Mouse (Mus musculus) intestine, embryonic 15.5 days (tissue): Measurements from ENCODE around the gene Pira2. TPM values are rescaled to one million over a fixed set of nuclear protein-coding genes. Genes with fewer than 3 reads are reported as not detected.
"Not testable (repeated sequence)": the region's sequence is repeated elsewhere in the genome, so short reads cannot be mapped to it uniquely, and the experiment has no call there.

ENCODE experiments used
- ATAC-seq: fragments of 200-750 bp; cut with Nextera tagmentation; 2 replicates; pipeline ENCODE4 v1.8.0; 2017; ENCODE audit warnings: moderate TSS enrichment, moderate library complexity
- H3K27ac ChIP-seq: fragments of 300-500 bp; sonication (generic); 2 replicates; pipeline ENCODE4 v1.5.1; 2015; ENCODE audit warnings: mild to moderate bottlenecking, inconsistent platforms
- H3K27me3 ChIP-seq: fragments of 300-500 bp; sonication (generic); replicated peaks from 2 replicates; pipeline ENCODE4 v1.6.1; 2015; ENCODE audit warnings: inconsistent platforms
- H3K36me3 ChIP-seq: fragments of 300-500 bp; sonication (generic); 2 replicates; pipeline ENCODE4 v1.6.1; 2015; ENCODE audit warnings: inconsistent platforms
- H3K4me1 ChIP-seq: fragments of 300-500 bp; sonication (generic); replicated peaks from 2 replicates; pipeline ENCODE4 v1.6.1; 2015; ENCODE audit warnings: inconsistent platforms
- H3K4me2 ChIP-seq: fragments of 300-500 bp; sonication (generic); replicated peaks from 2 replicates; pipeline ENCODE4 v1.6.1; 2015; ENCODE audit warnings: mild to moderate bottlenecking, inconsistent platforms
- H3K4me3 ChIP-seq: fragments of 300-500 bp; sonication (generic); replicated peaks from 2 replicates; pipeline ENCODE4 v1.5.1; 2015; ENCODE audit warnings: inconsistent platforms
- H3K9ac ChIP-seq: fragments of 300-500 bp; sonication (generic); 2 replicates; pipeline ENCODE4 v1.6.1; 2015; ENCODE audit warnings: inconsistent platforms
- H3K9me3 ChIP-seq: fragments of 300-500 bp; sonication (generic); 2 replicates; pipeline ENCODE4 v1.6.1; 2016; ENCODE audit warnings: inconsistent platforms
- WGBS: fragments of 180-500 bp; shearing (Covaris S2); methylation state at CpG from one replicate; pipeline ENCODE4 v1.1.7; 2015; 5-methylcytosine and 5-hydroxymethylcytosine counted together
- polyA plus RNA-seq: library from polyadenylated mRNA; unstranded; fragments of >200 nt; fragmentation: Nextera tagmentation; extraction: Ambion mirVana; gene quantifications from 2 replicates; pipeline ENCODE4 v1.2.1, GENCODE M21; 2015

The Pira2 gene
- 0.44 TPM in 1 of 2 replicates, not detected in the other for polyA plus RNA-seq

DNA sequence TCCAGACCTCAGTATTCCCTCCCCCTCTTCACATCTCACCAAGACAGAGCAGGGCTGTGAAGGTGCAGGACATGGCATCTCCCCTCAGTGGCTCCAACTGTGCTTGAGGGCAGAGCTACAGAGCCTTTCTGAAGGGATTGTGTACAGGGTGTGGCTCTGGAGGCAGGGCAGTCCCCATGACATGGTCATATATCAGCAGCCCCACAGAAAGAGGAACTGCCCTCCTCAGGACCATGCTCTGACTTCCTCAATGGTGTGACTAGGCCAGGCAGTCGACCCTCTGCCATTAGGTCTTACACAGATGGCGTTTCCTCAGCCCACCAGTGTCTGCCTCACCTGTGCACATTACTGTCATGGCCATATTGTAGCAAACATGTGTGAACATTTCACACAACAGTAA is at the start of gene Pira2:
TSS of gene Pira2 (minus strand) at position 101 of the 400 bp plus-strand sequence.
- not testable (repeated sequence) for ATAC-seq, H3K9ac ChIP-seq, H3K4me1 ChIP-seq, H3K4me3 ChIP-seq, H3K9me3 ChIP-seq, H3K27me3 ChIP-seq, H3K27ac ChIP-seq, H3K36me3 ChIP-seq, H3K4me2 ChIP-seq
- WGBS = no CpG with 5 or more reads among the region's 2 CpGs

DNA sequence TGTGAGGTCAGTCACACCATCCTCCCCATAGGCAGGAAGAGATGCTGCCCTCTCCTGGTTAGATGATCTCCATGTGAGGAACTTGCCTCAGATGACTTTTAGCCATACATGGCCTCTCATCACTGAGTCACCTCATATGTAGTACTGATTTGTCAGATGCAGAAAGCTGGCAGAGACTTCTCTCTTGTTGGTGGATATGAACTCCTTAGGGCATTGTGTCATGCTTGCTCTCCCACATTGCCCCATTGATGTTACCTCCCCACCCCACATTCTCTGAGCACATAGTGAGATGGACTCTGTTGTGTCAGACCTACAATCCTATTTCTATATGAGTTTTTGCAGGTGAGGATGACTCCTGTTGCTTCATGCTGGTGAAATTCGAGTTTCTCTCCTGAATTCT is 30.2 kb upstream of the Pira2 start:
- not testable (repeated sequence) for H3K4me3 ChIP-seq, ATAC-seq, H3K4me1 ChIP-seq, H3K9ac ChIP-seq, H3K36me3 ChIP-seq, H3K9me3 ChIP-seq, H3K27ac ChIP-seq, H3K27me3 ChIP-seq, H3K4me2 ChIP-seq
- WGBS = no CpG with 5 or more reads among the region's 1 CpGs

DNA sequence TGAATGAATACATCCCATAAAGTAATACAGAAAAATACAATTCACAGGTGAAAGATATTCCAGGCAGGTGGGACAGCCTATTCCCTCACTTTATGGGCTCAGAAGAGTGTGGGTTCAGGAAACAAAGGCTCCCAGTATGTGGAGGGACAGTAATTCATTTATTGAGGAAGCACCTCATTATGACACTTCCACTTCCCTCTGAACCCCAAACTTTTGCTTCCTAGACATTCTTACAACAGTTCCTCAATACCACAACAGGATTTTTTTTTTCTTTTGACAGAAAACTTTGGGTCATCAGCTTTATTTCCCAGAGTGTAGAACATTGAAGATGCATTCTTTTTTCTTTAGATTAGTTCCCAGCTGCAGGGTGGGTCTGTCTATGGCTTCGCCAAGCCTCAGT is 7.0 kb downstream of the Pira2 start:
- H3K27ac ChIP-seq, H3K36me3 ChIP-seq, ATAC-seq, H3K4me1 ChIP-seq, H3K9me3 ChIP-seq, H3K27me3 ChIP-seq, H3K4me2 ChIP-seq, H3K9ac ChIP-seq, H3K4me3 ChIP-seq: not testable (repeated sequence)
- no CpG with 5 or more reads among the region's 1 CpGs for WGBS

DNA sequence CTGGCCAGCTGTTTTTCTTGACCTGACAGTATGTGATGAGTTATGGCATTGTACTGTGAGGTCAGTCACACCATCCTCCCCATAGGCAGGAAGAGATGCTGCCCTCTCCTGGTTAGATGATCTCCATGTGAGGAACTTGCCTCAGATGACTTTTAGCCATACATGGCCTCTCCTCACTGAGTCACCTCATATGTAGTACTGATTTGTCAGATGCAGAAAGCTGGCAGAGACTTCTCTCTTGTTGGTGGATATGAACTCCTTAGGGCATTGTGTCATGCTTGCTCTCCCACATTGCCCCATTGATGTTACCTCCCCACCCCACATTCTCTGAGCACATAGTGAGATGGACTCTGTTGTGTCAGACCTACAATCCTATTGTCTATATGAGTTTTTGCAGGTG is 14.2 kb downstream of the Pira2 start:
- not testable (repeated sequence) for H3K4me2 ChIP-seq, H3K27ac ChIP-seq, H3K4me3 ChIP-seq, ATAC-seq, H3K9ac ChIP-seq, H3K4me1 ChIP-seq, H3K27me3 ChIP-seq, H3K36me3 ChIP-seq, H3K9me3 ChIP-seq

DNA sequence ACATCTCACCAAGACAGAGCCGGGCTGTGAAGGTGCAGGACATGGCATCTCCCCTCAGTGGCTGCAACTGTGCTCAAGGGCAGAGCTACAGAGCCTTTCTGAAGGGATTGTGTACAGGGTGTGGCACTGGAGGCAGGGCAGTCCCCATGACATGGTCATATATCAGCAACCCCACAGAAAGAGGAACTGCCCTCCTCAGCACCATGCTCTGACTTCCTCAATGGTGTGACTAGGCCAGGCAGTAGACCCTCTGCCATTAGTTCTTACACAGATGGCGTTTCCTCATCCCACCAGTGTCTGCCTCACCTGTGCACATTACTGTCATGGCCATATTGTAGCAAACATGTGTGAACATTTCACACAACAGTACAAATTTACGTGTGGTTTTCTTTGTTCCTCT is 19.3 kb downstream of the Pira2 start, which contains the start of gene Gm15448:
TSS of gene Gm15448 (minus strand) at position 89 of the 400 bp plus-strand sequence.
- ATAC-seq, H3K4me3 ChIP-seq, H3K9ac ChIP-seq, H3K36me3 ChIP-seq, H3K4me1 ChIP-seq, H3K4me2 ChIP-seq, H3K27me3 ChIP-seq, H3K27ac ChIP-seq, H3K9me3 ChIP-seq: not testable (repeated sequence)
- 48% methylated on average over 1 of the region's 3 CpGs for WGBS

DNA sequence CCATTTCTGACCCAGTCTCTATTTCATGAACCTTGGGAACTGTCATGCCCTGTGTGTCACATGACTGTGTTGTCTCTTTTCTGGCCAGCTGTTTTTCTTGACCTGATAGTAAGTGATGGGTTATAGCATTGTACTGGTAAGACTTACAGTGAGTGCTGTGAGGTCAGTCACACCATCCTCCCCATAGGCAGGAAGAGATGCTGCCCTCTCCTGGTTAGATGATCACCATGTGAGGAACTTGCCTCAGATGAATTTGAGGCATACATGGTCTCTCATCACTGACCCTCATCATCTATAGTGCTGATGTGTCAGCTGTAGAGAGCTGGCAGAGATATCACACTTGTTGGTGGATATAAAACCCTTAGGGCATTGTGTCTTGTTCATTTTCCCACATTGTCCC is 32.9 kb downstream of the Pira2 start:
- H3K9me3 ChIP-seq, ATAC-seq, H3K9ac ChIP-seq, H3K4me2 ChIP-seq, H3K4me3 ChIP-seq, H3K27me3 ChIP-seq, H3K27ac ChIP-seq, H3K36me3 ChIP-seq, H3K4me1 ChIP-seq: not testable (repeated sequence)

DNA sequence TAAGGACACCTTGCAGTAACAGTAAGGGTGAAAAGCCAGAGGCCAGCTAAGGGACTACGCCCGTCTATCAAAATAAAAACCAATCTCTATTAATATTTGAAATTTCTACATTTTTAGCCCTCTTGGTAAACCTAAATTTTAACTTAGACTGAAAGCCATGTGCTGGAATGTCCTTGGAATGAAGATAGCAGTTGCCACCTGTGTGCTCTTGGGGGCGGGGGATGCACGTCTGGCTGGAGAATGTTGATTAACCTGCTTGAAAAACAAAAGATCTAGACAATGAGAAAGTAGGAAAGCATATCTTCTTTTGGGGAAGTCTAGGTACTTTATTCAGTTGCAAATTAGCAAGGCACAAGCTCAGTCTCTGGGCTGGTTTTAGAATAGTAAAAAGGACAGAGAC is 41.9 kb downstream of the Pira2 start:
- H3K9me3 ChIP-seq, H3K4me2 ChIP-seq, ATAC-seq, H3K27ac ChIP-seq, H3K36me3 ChIP-seq, H3K9ac ChIP-seq, H3K4me3 ChIP-seq, H3K4me1 ChIP-seq, H3K27me3 ChIP-seq: not testable (repeated sequence)
- WGBS = 81% methylated on average over 4 of the region's 4 CpGs

DNA sequence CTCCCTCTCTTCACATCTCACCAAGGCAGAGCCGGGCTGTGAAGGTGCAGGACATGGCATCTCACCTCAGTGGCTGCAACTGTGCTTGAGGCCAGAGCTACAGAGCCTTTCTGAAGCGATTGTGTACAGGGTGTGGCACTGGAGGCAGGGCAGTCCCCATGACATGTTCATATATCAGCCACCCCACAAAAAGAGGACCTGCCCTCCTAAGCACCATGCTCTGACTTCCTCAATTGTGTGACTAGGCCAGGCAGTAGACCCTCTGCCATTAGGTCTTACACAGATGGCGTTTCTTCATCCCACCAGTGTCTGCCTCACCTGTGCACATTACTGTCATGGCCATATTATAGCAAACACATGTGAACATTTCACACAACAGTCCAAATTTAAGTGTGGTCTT is 44.9 kb downstream of the Pira2 start:
- H3K4me1 ChIP-seq, H3K27ac ChIP-seq, H3K36me3 ChIP-seq, H3K27me3 ChIP-seq, ATAC-seq, H3K4me3 ChIP-seq, H3K9me3 ChIP-seq, H3K4me2 ChIP-seq, H3K9ac ChIP-seq: not testable (repeated sequence)
- WGBS = 67% methylated on average over 3 of the region's 3 CpGs

DNA sequence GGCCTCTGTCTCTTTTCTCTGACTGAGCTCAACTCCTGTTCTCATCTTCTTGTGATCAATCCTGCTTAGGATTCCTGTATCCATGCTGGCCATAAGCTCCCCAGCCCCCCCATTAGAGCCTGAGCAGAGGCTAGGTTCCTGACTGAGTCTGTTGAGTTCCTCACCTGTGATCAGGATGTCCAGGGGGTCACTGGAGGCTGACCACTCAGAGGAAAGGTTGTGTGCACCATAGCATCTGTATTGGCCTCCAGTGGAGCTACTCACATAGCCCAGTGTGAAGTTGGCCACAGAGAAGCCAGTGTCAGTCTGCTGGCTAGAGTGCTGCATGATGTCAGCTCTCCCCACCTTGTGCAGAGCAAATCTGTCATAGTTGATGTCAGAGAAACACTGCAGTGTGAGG is 48.6 kb downstream of the Pira2 start:
- not testable (repeated sequence) for H3K27ac ChIP-seq, H3K36me3 ChIP-seq, H3K9me3 ChIP-seq, H3K4me2 ChIP-seq, ATAC-seq, H3K27me3 ChIP-seq, H3K9ac ChIP-seq, H3K4me1 ChIP-seq, H3K4me3 ChIP-seq

Other genes with a start within 250 kb of the Pira2 start
- 0.08 and 0.09 TPM in 2 replicates for gene Oscar, start 228.9 kb downstream of the Pira2 start, polyA plus RNA-seq
- 486 and 556 TPM in 2 replicates for gene Ndufa3, start 227.7 kb downstream of the Pira2 start, polyA plus RNA-seq
- 19.7 and 23.1 TPM in 2 replicates for gene Tfpt, start 215.1 kb downstream of the Pira2 start, polyA plus RNA-seq
- 85.7 and 90.1 TPM in 2 replicates for gene Prpf31, start 215.1 kb downstream of the Pira2 start, polyA plus RNA-seq
- gene Cnot3, start 199.8 kb downstream of the Pira2 start, polyA plus RNA-seq = 43.7 and 47.1 TPM in 2 replicates
- 19.5 and 20.2 TPM in 2 replicates for gene Leng1, start 179.2 kb downstream of the Pira2 start, polyA plus RNA-seq
- gene Tmc4, start 167.5 kb downstream of the Pira2 start, polyA plus RNA-seq = 73.4 and 82.6 TPM in 2 replicates
- 230 and 235 TPM in 2 replicates for gene Tsen34, start 152.2 kb downstream of the Pira2 start, polyA plus RNA-seq
- gene Mboat7, start 151.5 kb downstream of the Pira2 start, polyA plus RNA-seq = 55.3 and 57.2 TPM in 2 replicates
- 1,501 and 1,565 TPM in 2 replicates for gene Rps9, start 141.1 kb downstream of the Pira2 start, polyA plus RNA-seq
- 1.0 and 1.1 TPM in 2 replicates for gene Pirb, start 124.7 kb downstream of the Pira2 start, polyA plus RNA-seq
- gene Gm15448, start 19.4 kb downstream of the Pira2 start, polyA plus RNA-seq = not detected in 2 replicates
- gene Gm14548, start 53.1 kb upstream of the Pira2 start, polyA plus RNA-seq = 0.10 TPM in 1 of 2 replicates, not detected in the other
- gene Lilra6, start 70.5 kb upstream of the Pira2 start, polyA plus RNA-seq = 0.21 and 0.38 TPM in 2 replicates
- 2.7 and 2.9 TPM in 2 replicates for gene Lair1, start 218.2 kb upstream of the Pira2 start, polyA plus RNA-seq